Mouse (Mus musculus) MEL (cell line): ENCODE data around the gene Slc4a2. TPM values are rescaled to one million over a fixed set of nuclear protein-coding genes. Genes with fewer than 3 reads are reported as not detected.

Source experiments
- DNase-seq: peaks from one replicate; pipeline ENCODE4 v3.0.0; 2011; ENCODE audit warnings: low read depth, low spot score
- H3K27ac ChIP-seq: 2 replicates; pipeline ENCODE4 v1.5.1; 2012; ENCODE audit warnings: low read depth, mild to moderate bottlenecking, control low read depth, low read length, moderate library complexity; ENCODE audit not compliant: control insufficient read depth
- H3K27me3 ChIP-seq, 2 experiments: fragments of 150-350 bp in 1 of 2; sonication (generic) in 1 of 2; 2 replicates each; pipeline ENCODE4 v1.6.1; 2012; ENCODE audit warnings: low read length in 2 of 2, mild to moderate bottlenecking in 2 of 2, improper control_type of control experiment in 1 of 2, moderate library complexity in 1 of 2; ENCODE audit not compliant: insufficient read depth in 2 of 2, control insufficient read depth in 1 of 2
- H3K36me3 ChIP-seq, 2 experiments: 2 replicates each; pipeline ENCODE4 v1.6.1; 2012 to 2014; ENCODE audit warnings: low read length in 2 of 2, improper control_type of control experiment in 1 of 2, inconsistent platforms in 1 of 2, mild to moderate bottlenecking in 1 of 2; ENCODE audit not compliant: insufficient read depth in 2 of 2, control insufficient read depth in 1 of 2
- H3K4me1 ChIP-seq, 2 experiments: fragments of 150-350 bp in 1 of 2; sonication (generic) in 1 of 2; 2 replicates each; pipeline ENCODE4 v1.6.1; 2012; ENCODE audit warnings: low read length in 2 of 2, improper control_type of control experiment in 1 of 2, mild to moderate bottlenecking in 1 of 2; ENCODE audit not compliant: insufficient read depth in 2 of 2, control insufficient read depth in 1 of 2
- H3K4me3 ChIP-seq, 2 experiments: fragments of 150-350 bp in 1 of 2; sonication (generic) in 1 of 2; 2 replicates each; pipeline ENCODE4 v1.5.1; 2012; ENCODE audit warnings: low read depth in 2 of 2, low read length in 2 of 2, mild to moderate bottlenecking in 2 of 2, moderate library complexity in 2 of 2, control low read depth in 1 of 2, improper control_type of control experiment in 1 of 2; ENCODE audit not compliant: control insufficient read depth in 1 of 2, insufficient read depth in 1 of 2
- H3K79me2 ChIP-seq: 2 replicates; pipeline ENCODE4 v1.6.1; 2012; ENCODE audit warnings: mild to moderate bottlenecking, low read length, moderate library complexity; ENCODE audit not compliant: control insufficient read depth, poor library complexity, insufficient read depth
- H3K9ac ChIP-seq: 2 replicates; pipeline ENCODE4 v1.6.1; 2012; ENCODE audit warnings: low read depth, mild to moderate bottlenecking, control low read depth, low read length, moderate library complexity; ENCODE audit not compliant: control insufficient read depth, poor library complexity, severe bottlenecking
- H3K9me3 ChIP-seq: fragments of 150-350 bp; sonication (generic); replicated peaks from 2 replicates; pipeline ENCODE4 v1.6.1; 2012; ENCODE audit warnings: mild to moderate bottlenecking, low read length, improper control_type of control experiment, moderate library complexity; ENCODE audit not compliant: insufficient read depth
- BHLHE40 ChIP-seq: IDR thresholded peaks from 2 replicates; pipeline ENCODE4 v1.6.1; 2012; ENCODE audit warnings: low read depth, mild to moderate bottlenecking, inconsistent platforms, low read length, improper control_type of control experiment, borderline replicate concordance
- CHD2 ChIP-seq: IDR thresholded peaks from 2 replicates; pipeline ENCODE4 v1.6.1; 2011; ENCODE audit warnings: low read length, improper control_type of control experiment
- CTCF ChIP-seq, 3 experiments: IDR thresholded peaks in 2 of 3; conservative IDR thresholded peaks in 1 of 3; 2 replicates each; pipeline ENCODE4 v1.5.1; 2011 to 2012; ENCODE audit warnings: low read length in 3 of 3, low read depth in 2 of 3, mild to moderate bottlenecking in 2 of 3, improper control_type of control experiment in 1 of 3, inconsistent platforms in 1 of 3, mixed read lengths in 1 of 3, moderate library complexity in 1 of 3; ENCODE audit not compliant: control insufficient read depth in 1 of 3, insufficient read depth in 1 of 3, poor library complexity in 1 of 3, severe bottlenecking in 1 of 3
- E2F4 ChIP-seq: IDR thresholded peaks from 2 replicates; pipeline ENCODE4 v1.6.1; 2011; ENCODE audit warnings: low read depth, low read length, improper control_type of control experiment, borderline replicate concordance
- ELF1 ChIP-seq: IDR thresholded peaks from 2 replicates; pipeline ENCODE4 v1.6.1; 2014; ENCODE audit warnings: low read depth, mild to moderate bottlenecking, inconsistent platforms, low read length, improper control_type of control experiment, moderate library complexity
- EP300 ChIP-seq, 2 experiments: IDR thresholded peaks; 2 replicates each; pipeline ENCODE4 v1.6.1; 2011; ENCODE audit warnings: improper control_type of control experiment in 2 of 2, low read length in 2 of 2, low read depth in 1 of 2, mild to moderate bottlenecking in 1 of 2
- GATA1 ChIP-seq: IDR thresholded peaks from 2 replicates; pipeline ENCODE4 v1.6.1; 2011; ENCODE audit warnings: low read depth, low read length, improper control_type of control experiment
- HCFC1 ChIP-seq: IDR thresholded peaks from 2 replicates; pipeline ENCODE4 v1.6.1; 2012; ENCODE audit warnings: low read depth, mild to moderate bottlenecking, inconsistent platforms, low read length, improper control_type of control experiment, moderate library complexity
- MAFK ChIP-seq: IDR thresholded peaks from 2 replicates; pipeline ENCODE4 v1.6.1; 2011; ENCODE audit warnings: low read depth, mild to moderate bottlenecking, low read length, improper control_type of control experiment, borderline replicate concordance
- MAX ChIP-seq: IDR thresholded peaks from 2 replicates; pipeline ENCODE4 v1.6.1; 2011; ENCODE audit warnings: low read length, improper control_type of control experiment
- MEF2A ChIP-seq: IDR thresholded peaks from 2 replicates; pipeline ENCODE4 v1.6.1; 2014; ENCODE audit warnings: low read depth, mild to moderate bottlenecking, inconsistent platforms, low read length, improper control_type of control experiment; ENCODE audit not compliant: poor library complexity, insufficient replicate concordance, severe bottlenecking; ENCODE audit errors: extremely low read depth
- MYB ChIP-seq: IDR thresholded peaks from 2 replicates; pipeline ENCODE4 v1.6.1; 2011; ENCODE audit warnings: mild to moderate bottlenecking, low read depth, low read length, improper control_type of control experiment
- MYC ChIP-seq: IDR thresholded peaks from 2 replicates; pipeline ENCODE4 v1.6.1; 2011; ENCODE audit warnings: low read depth, mild to moderate bottlenecking, low read length, improper control_type of control experiment, moderate library complexity
- RAD21 ChIP-seq: IDR thresholded peaks from 2 replicates; pipeline ENCODE4 v1.6.1; 2011; ENCODE audit warnings: mild to moderate bottlenecking, low read depth, low read length, improper control_type of control experiment
- RCOR1 ChIP-seq: IDR thresholded peaks from 2 replicates; pipeline ENCODE4 v1.6.1; 2012; ENCODE audit warnings: low read depth, mild to moderate bottlenecking, inconsistent platforms, low read length, improper control_type of control experiment
- SMC3 ChIP-seq: IDR thresholded peaks from 2 replicates; pipeline ENCODE4 v1.6.1; 2011; ENCODE audit warnings: low read depth, low read length, improper control_type of control experiment
- TAL1 ChIP-seq: IDR thresholded peaks from 2 replicates; pipeline ENCODE4 v1.6.1; 2012; ENCODE audit warnings: mild to moderate bottlenecking, inconsistent platforms, low read length, moderate library complexity, mixed read lengths
- TCF12 ChIP-seq: IDR thresholded peaks from 2 replicates; pipeline ENCODE4 v1.6.1; 2014; ENCODE audit warnings: low read depth, mild to moderate bottlenecking, inconsistent platforms, low read length, improper control_type of control experiment, moderate library complexity
- UBTF ChIP-seq: IDR thresholded peaks from 2 replicates; pipeline ENCODE4 v1.6.1; 2012; ENCODE audit warnings: low read depth, mild to moderate bottlenecking, inconsistent platforms, low read length, improper control_type of control experiment, moderate library complexity, borderline replicate concordance; ENCODE audit not compliant: insufficient read depth
- USF1 ChIP-seq: IDR thresholded peaks from 2 replicates; pipeline ENCODE4 v1.6.1; 2014; ENCODE audit warnings: low read depth, mild to moderate bottlenecking, inconsistent platforms, low read length, improper control_type of control experiment, moderate library complexity
- USF2 ChIP-seq, 2 experiments: IDR thresholded peaks; 2 replicates each; pipeline ENCODE4 v1.6.1; 2011 to 2012; ENCODE audit warnings: improper control_type of control experiment in 2 of 2, low read length in 2 of 2, borderline replicate concordance in 1 of 2, inconsistent platforms in 1 of 2, low read depth in 1 of 2, mild to moderate bottlenecking in 1 of 2; ENCODE audit not compliant: insufficient read depth in 1 of 2
- ZKSCAN1 ChIP-seq: IDR thresholded peaks from 2 replicates; pipeline ENCODE4 v1.6.1; 2012; ENCODE audit warnings: low read depth, mild to moderate bottlenecking, inconsistent platforms, low read length, improper control_type of control experiment, moderate library complexity
- ZMIZ1 ChIP-seq: IDR thresholded peaks from 2 replicates; pipeline ENCODE4 v1.6.1; 2012; ENCODE audit warnings: low read depth, mild to moderate bottlenecking, inconsistent platforms, low read length, improper control_type of control experiment, moderate library complexity
- ZNF384 ChIP-seq: IDR thresholded peaks from 2 replicates; pipeline ENCODE4 v1.6.1; 2012; ENCODE audit warnings: low read depth, mild to moderate bottlenecking, inconsistent platforms, low read length, improper control_type of control experiment
- polyA plus RNA-seq, 2 experiments: library from polyadenylated mRNA; stranded (reverse) in 1 of 2; unstranded in 1 of 2; fragments of >175 nt in 1 of 2; fragments of >200 nt in 1 of 2; gene quantifications; 2 replicates each; pipeline versions ENCODE4 v1.2.1 to v1.2.4; 2012; ENCODE audit warnings: low replicate concordance in 2 of 2, low read depth in 1 of 2; ENCODE audit not compliant: insufficient read length in 2 of 2, insufficient read depth in 1 of 2, missing spikeins in 1 of 2
- total RNA-seq: library from RNA; depleted of rRNA; stranded (reverse); fragments of 300-350 nt; gene quantifications from 2 replicates; pipeline ENCODE4 v1.2.3, GENCODE M21; 2012

Gene Slc4a2
- total and polyA plus RNA-seq, 3 experiments: 20.9 to 56.3 TPM; not detected in 1

DNA sequence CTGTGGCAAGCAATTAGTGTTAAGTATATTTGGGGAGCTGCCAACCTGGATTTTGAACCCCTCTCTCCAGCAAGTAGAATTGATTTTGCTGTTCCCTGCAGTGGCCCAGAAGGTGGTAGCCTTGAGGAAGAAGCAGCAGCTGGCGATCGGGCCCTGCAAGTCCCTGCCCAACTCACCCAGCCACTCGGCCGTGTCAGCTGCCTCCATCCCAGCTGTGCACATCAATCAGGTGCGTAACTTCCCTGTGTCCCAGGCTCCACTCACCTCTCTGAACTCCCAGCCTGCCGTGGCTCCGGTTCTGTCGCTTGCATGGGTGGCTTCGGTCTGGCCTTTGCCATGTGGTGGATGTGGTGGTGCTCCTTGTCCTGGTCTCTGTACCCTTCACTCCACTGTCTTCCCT lies 54.3 kb downstream of the Slc4a2 start:
- 0 out of 4 replicates have a peak, but pooled peaks cover 0 to 2% of the 10 kb centered on the region in 2 experiments for H3K4me1 ChIP-seq
- no peaks in the 10 kb centered on the region for H3K27me3 ChIP-seq
- no peak overlapping the region for H3K4me3 ChIP-seq
- no peak for DNase-seq
- H3K9me3 ChIP-seq: no peaks in the 10 kb centered on the region
- no peak overlapping the region for H3K27ac ChIP-seq
- H3K36me3 ChIP-seq: peaks cover 0 to 8% of the 10 kb centered on the region in 2 experiments; a peak in 3 of 4 replicates
- H3K79me2 ChIP-seq: peaks cover 8% of the 10 kb centered on the region
- no peak overlapping the region for H3K9ac ChIP-seq
- TF ChIP-seq ZMIZ1 (no peak), ZKSCAN1 (no peak), E2F4 (no peak), ELF1 (no peak), EP300 (IDR thresholded peaks at IDR 0.05; ENCODE audit: low read depth in 1 of 2, low read length in 2 of 2) (no peak), GATA1 (no peak), SMC3 (no peak)

DNA sequence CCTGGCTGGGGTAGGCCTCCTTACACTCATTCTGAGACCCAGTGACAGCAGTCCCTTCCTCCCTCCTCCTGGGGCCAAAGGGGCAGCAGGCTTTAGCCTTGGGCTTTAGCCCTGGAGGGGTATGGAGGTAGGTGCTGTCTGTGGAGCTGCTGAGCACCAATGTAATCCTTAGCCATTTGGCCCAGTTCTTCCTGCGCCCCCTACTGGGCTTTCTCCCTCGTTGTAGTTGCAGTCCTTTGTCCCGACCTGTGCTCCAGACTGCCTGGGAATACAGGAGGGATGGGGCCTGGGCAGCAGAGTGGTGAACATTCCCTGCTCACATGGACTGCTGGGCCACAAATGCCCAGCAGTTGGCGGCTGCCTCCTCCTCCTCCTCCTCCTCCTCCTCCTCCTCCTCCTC lies 58.0 kb downstream of the Slc4a2 start:
- Histone ChIP-seq H3K4me1 (no peaks in the 10 kb centered on the region), H3K9ac (no peak overlapping the region), H3K4me3 (no peak overlapping the region), H3K79me2 (no peaks in the 10 kb centered on the region), H3K9me3 (no peaks in the 10 kb centered on the region), H3K27ac (no peak overlapping the region), H3K36me3 (peaks cover 0 to 12% of the 10 kb centered on the region in 2 experiments; a peak in 2 of 4 replicates), H3K27me3 (no peaks in the 10 kb centered on the region)
- TF ChIP-seq CTCF (IDR thresholded peaks at IDR 0.05 in 2 of 3, conservative IDR thresholded peaks at IDR 0.05 in 1 of 3; ENCODE audit: control insufficient read depth in 1 of 3, insufficient read depth in 1 of 3, low read depth in 2 of 3, low read length in 3 of 3, poor library complexity in 1 of 3, severe bottlenecking in 1 of 3): peak; percentile 72 to 78 (median 75)
- peak; percentile 37 for TF ChIP-seq SMC3
- TF ChIP-seq USF1: no peak
- DNase-seq: peak; percentile 69

DNA sequence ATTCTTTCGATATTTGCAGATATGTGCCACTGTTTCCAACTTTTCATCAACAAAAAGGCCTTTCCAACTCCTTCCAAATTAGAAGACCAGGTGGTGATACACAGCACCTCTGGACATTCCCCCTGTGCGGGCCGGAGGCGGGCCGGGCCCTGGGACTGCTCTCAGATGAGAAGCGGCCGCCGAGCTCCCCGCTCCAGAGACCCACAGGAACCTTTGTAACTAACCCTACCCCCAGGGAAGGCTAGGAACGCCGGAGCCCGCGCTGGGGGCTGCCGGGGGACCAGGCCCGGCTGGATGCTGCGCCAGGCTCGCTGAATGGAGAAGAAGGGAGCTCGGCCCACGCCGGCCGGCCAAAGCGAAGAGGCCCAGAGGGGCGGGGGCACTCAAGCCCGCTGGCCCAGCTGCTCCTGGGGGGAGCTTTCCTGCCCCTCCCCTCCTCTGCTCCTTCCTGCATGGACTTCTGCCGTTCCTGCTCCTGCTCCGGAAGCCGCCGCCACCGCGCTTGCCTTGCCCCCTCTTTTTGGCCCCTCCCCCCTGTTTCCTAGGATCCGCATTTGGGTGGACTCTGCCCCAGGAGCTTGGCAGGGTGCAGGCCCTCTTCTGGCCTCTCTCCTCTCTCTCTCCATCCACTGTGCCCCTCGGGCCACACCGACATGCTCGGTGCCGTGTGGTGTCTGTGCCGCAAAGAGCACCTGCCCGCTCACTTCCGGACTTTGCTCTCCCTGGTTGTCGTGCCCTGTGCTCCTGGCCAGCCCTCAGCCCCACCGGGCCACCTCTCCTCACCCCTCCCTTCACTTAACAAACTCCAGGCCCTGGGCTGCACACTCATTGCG lies 58.8 kb downstream of the Slc4a2 start:
- Histone ChIP-seq H3K4me3 (no peak overlapping the region), H3K27ac (no peak overlapping the region), H3K79me2 (no peaks in the 10 kb centered on the region), H3K9ac (no peak overlapping the region), H3K27me3 (no peaks in the 10 kb centered on the region), H3K36me3 (peaks cover 0 to 13% of the 10 kb centered on the region in 2 experiments; a peak in 2 of 4 replicates), H3K9me3 (no peaks in the 10 kb centered on the region), H3K4me1 (no peaks in the 10 kb centered on the region)
- no peak for DNase-seq
- TF ChIP-seq MYC: no peak
- TF ChIP-seq MYB: no peak
- TF ChIP-seq MAFK: no peak
- TF ChIP-seq RAD21: no peak
- TF ChIP-seq CHD2: no peak
- TF ChIP-seq TAL1: no peak
- no peak for TF ChIP-seq HCFC1
- no peak for TF ChIP-seq MEF2A
- no peak for TF ChIP-seq RCOR1
- no peak for TF ChIP-seq ZNF384
- TF ChIP-seq USF2 (IDR thresholded peaks at IDR 0.05; ENCODE audit: borderline replicate concordance in 1 of 2, insufficient read depth in 1 of 2, low read depth in 1 of 2, low read length in 2 of 2): no peak
- no peak for TF ChIP-seq TCF12
- TF ChIP-seq MAX: no peak
- TF ChIP-seq BHLHE40: no peak
- TF ChIP-seq EP300 (IDR thresholded peaks at IDR 0.05; ENCODE audit: low read depth in 1 of 2, low read length in 2 of 2): no peak
- TF ChIP-seq UBTF: no peak
- no peak for TF ChIP-seq GATA1
